Mouse (Mus musculus) C2C12 (cell line): ENCODE measurements around the gene Sept4.

Experiments used
- CTCF ChIP-seq: IDR thresholded peaks from one replicate; pipeline ENCODE4 v1.5.1; 2011; ENCODE audit not compliant: control insufficient read depth, insufficient read depth, insufficient read length
- USF1 ChIP-seq: IDR thresholded peaks from one replicate; pipeline ENCODE4 v1.6.1; 2011; ENCODE audit warnings: low read depth, mild to moderate bottlenecking, control low read depth, moderate library complexity

- TF ChIP-seq CTCF (no peak), USF1 (no peak)
Observed at GRCm38 (mm10) chr11:87616790-87617474, 48.2 kb downstream of the Sept4 start, which contains the start of gene Hsf5.
